Mouse (Mus musculus): ENCODE measurements at regions not wholly inside any gene's neighbourhood (a gene's known extent, or its start where the extent isn't known, plus 50 kb on each side); places are given as distances from the start of the nearest gene placed in this dataset.

DNA sequence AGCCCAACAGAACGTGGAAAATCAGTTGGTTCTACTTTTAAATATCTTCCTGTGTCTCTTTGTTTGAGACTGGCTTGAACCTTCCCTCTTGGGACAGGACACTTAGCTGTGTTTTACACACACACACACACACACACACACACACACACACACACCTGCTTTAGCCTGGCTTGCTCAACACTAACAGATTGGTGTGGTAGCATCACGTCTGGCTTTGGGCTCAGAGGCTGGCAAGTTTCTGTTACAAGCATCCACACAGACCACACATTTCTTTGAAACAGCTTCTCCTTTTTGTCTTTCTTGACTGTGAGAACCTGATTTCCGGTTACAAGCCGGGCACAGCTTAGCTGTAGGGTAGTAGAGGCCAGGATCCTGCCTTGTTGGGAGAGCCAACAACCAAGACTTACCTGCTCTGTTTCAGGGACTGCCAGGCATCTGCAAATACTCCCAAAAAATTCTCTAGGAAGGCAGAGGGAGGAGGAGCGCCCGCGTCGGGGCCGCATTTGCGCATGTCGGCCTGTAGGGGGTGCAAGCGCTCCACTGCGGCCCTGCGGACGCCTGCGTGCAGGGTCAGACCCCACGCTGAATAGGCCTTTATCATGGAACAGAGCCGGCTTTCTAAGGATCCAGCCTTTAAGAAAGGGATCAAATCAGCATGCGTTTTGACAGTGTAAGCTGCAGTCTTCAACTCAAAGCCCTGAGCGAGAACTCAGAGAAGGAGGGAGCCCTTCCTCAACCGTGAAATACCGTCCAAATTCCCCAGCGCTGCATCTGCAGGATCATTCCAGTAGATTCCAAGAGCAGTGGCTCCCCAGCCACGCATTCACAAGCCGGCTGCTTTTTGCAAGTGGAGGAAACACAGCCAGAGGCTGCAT, 505.2 kb downstream of the Irx1 start:
- peak overlapping the region; percentile 27; the same call in 1 of the 2 replicates for H3K9ac ChIP-seq (ENCODE audit: low read length)
- DNase-seq (ENCODE audit: low spot score) = peak; percentile 74
- H3K27me3 ChIP-seq (ENCODE audit: control insufficient read depth, insufficient read depth, low read length) = no peaks in the 10 kb centered on the region
- peak; percentile 98 for TF ChIP-seq CTCF (IDR thresholded peaks at IDR 0.05; ENCODE audit: low read depth)
- TF ChIP-seq EP300 (optimal IDR thresholded peaks at IDR 0.05) = no peak
- no peaks in the 10 kb centered on the region for H3K36me3 ChIP-seq (ENCODE audit: control insufficient read depth, insufficient read depth, low read length)
- no peaks in the 10 kb centered on the region for H3K4me1 ChIP-seq (replicated peaks; ENCODE audit: control insufficient read depth, insufficient read depth)
- 0 out of 2 replicates have a peak overlapping the region, but pooled peaks have one; percentile 8 for H3K4me3 ChIP-seq (ENCODE audit: low read depth, low read length)
- H3K4me2 ChIP-seq (replicated peaks; ENCODE audit: low read depth) = peak overlapping the region; percentile 46
- no peaks in the 10 kb centered on the region for H3K9me3 ChIP-seq (ENCODE audit: control insufficient read depth, low read length)
- peak; percentile 81 for ATAC-seq (ENCODE audit: low FRiP score, low TSS enrichment)
- H3K27ac ChIP-seq (replicated peaks) = no peak overlapping the region
- 2% methylated on average over 25 of the region's 25 CpGs for WGBS

DNA sequence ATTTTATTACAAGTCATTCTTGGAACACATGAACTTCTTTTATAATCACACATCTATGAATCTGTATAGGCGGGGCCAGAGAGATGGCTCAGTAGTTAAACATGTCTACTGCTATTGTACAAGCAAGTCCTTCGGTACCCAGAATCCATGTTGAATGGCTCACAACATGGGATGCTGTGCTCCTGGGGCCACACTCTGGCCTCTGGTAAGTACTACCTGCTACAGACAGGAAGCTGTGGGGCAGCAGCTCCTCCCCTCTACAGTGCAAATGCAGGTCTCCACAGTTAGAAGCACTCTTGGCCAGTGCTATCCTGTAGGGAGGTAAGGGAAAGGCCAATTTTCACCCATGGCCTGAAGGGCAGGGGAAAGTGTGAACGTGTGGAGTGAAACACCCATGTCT, 506.0 kb downstream of the Irx1 start:
- no peak overlapping the region for H3K4me2 ChIP-seq (replicated peaks; ENCODE audit: low read depth)
- 73% methylated on average over 3 of the region's 3 CpGs for WGBS
- H3K9me3 ChIP-seq (ENCODE audit: control insufficient read depth, low read length) = no peaks in the 10 kb centered on the region
- ATAC-seq (ENCODE audit: low FRiP score, low TSS enrichment) = no peak
- no peak overlapping the region for H3K27ac ChIP-seq (replicated peaks)
- no peaks in the 10 kb centered on the region for H3K4me1 ChIP-seq (replicated peaks; ENCODE audit: control insufficient read depth, insufficient read depth)
- no peak overlapping the region for H3K9ac ChIP-seq (ENCODE audit: low read length)
- TF ChIP-seq CTCF (IDR thresholded peaks at IDR 0.05; ENCODE audit: low read depth) (no peak), EP300 (optimal IDR thresholded peaks at IDR 0.05) (no peak)
- no peak for DNase-seq (ENCODE audit: low spot score)
- no peak overlapping the region for H3K4me3 ChIP-seq (ENCODE audit: low read depth, low read length)
- H3K36me3 ChIP-seq (ENCODE audit: control insufficient read depth, insufficient read depth, low read length) = no peaks in the 10 kb centered on the region
- no peaks in the 10 kb centered on the region for H3K27me3 ChIP-seq (ENCODE audit: control insufficient read depth, insufficient read depth, low read length)

DNA sequence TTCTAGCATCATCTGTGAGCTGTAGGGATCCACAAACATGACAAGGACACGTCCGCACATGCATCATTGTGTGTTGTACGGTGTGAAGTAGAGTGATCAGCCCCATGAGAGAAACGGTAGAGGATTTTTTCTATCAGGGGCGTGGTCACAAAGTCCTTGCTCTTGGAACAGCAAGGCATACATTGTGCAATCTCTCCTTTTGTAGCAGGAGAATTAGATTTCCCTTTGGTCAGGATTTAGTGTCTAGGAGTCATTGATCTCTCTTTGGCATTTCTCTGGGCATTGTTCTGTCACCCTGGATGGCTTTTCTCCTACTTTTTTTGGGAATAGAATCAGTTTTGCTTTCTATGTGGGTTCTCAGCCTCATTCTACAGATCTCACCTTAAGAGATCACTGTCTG, 511.3 kb downstream of the Irx1 start:
- Histone ChIP-seq H3K9ac (ENCODE audit: low read length) (no peak overlapping the region), H3K4me3 (ENCODE audit: low read depth, low read length) (no peak overlapping the region), H3K4me2 (replicated peaks; ENCODE audit: low read depth) (no peak overlapping the region), H3K27ac (replicated peaks) (no peak overlapping the region), H3K36me3 (ENCODE audit: control insufficient read depth, insufficient read depth, low read length) (no peaks in the 10 kb centered on the region), H3K9me3 (ENCODE audit: control insufficient read depth, low read length) (no peaks in the 10 kb centered on the region), H3K27me3 (ENCODE audit: control insufficient read depth, insufficient read depth, low read length) (no peaks in the 10 kb centered on the region), H3K4me1 (replicated peaks; ENCODE audit: control insufficient read depth, insufficient read depth) (no peaks in the 10 kb centered on the region)
- no peak for DNase-seq (ENCODE audit: low spot score)
- WGBS = 67% methylated on average over 5 of the region's 5 CpGs
- no peak for ATAC-seq (ENCODE audit: low FRiP score, low TSS enrichment)
- TF ChIP-seq EP300 (optimal IDR thresholded peaks at IDR 0.05) (no peak), CTCF (IDR thresholded peaks at IDR 0.05; ENCODE audit: low read depth) (no peak)

GRCm38 (mm10) chr13:71437601-71438099, 525.9 kb downstream of the Irx1 start:
- ATAC-seq (ENCODE audit: low FRiP score, low TSS enrichment) = no peak
- Histone ChIP-seq H3K27ac (replicated peaks) (no peak overlapping the region), H3K4me3 (ENCODE audit: low read depth, low read length) (no peak overlapping the region), H3K4me2 (replicated peaks; ENCODE audit: low read depth) (no peak overlapping the region), H3K4me1 (replicated peaks; ENCODE audit: control insufficient read depth, insufficient read depth) (no peaks in the 10 kb centered on the region), H3K9me3 (ENCODE audit: control insufficient read depth, low read length) (no peaks in the 10 kb centered on the region), H3K27me3 (ENCODE audit: control insufficient read depth, insufficient read depth, low read length) (no peaks in the 10 kb centered on the region), H3K9ac (ENCODE audit: low read length) (no peak overlapping the region), H3K36me3 (ENCODE audit: control insufficient read depth, insufficient read depth, low read length) (no peaks in the 10 kb centered on the region)
- 35% methylated on average over 2 of the region's 2 CpGs for WGBS
- TF ChIP-seq CTCF (IDR thresholded peaks at IDR 0.05; ENCODE audit: low read depth) (no peak), EP300 (optimal IDR thresholded peaks at IDR 0.05) (no peak)
- no peak for DNase-seq (ENCODE audit: low spot score)

DNA sequence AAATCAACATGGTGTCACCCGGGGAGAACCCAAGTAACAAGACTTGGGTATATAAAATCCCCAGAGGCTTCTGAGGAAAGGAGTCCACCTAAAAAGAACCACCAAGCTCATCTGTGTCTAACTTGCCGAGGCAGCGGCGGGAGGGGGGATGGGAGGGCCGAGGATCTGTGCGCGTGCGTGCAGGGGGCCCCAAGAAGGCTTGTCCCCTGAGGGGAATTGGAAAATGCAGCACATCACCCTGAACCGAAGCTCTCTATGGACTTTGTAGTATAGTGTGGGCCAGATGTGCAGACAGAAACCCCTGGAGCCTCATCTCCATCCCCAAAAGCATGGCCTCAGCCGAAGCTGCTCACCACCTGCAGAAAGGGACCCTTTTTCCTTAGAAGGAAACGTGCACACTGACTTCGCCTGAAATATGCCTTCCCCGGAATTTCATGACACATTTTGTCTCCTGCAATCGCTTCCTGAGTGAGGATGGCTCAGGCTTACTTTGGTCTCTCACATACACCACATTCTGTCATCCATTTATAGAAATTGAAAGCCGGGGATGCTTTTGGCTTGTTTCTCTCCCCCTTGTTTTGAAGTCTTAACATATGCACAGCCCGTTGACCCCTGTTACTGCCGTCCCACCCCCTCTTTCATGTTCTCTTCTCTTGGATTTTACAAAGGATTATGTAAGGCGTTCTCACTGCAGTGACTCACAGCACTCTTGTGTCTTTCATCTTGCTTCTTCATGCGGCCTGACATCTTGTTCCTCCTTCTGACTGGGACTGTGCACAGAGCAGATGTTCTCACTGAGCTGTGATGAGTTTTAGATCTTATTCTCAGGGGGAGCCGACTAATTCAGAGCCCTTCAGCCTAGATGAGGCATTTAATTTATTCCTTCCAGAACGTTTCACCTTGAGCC, 559.6 kb downstream of the Irx1 start:
- Histone ChIP-seq H3K4me2 (replicated peaks; ENCODE audit: low read depth) (no peak overlapping the region), H3K4me3 (ENCODE audit: low read depth, low read length) (no peak overlapping the region), H3K9me3 (ENCODE audit: control insufficient read depth, low read length) (no peaks in the 10 kb centered on the region), H3K9ac (ENCODE audit: low read length) (no peak overlapping the region), H3K4me1 (replicated peaks; ENCODE audit: control insufficient read depth, insufficient read depth) (no peaks in the 10 kb centered on the region), H3K27me3 (ENCODE audit: control insufficient read depth, insufficient read depth, low read length) (no peaks in the 10 kb centered on the region), H3K36me3 (ENCODE audit: control insufficient read depth, insufficient read depth, low read length) (no peaks in the 10 kb centered on the region), H3K27ac (replicated peaks) (no peak overlapping the region)
- 64% methylated on average over 21 of the region's 21 CpGs for WGBS
- TF ChIP-seq EP300 (optimal IDR thresholded peaks at IDR 0.05) (no peak), CTCF (IDR thresholded peaks at IDR 0.05; ENCODE audit: low read depth) (no peak)
- no peak for DNase-seq (ENCODE audit: low spot score)
- 0 out of 2 replicates have a peak, but pooled peaks have one; percentile 26 for ATAC-seq (ENCODE audit: low FRiP score, low TSS enrichment)
